10 mouse cellular contexts compared by ENCODE assay signal in genomic region chr16:63104938-63105714, GRCm38 (mm10).
DNase-seq lines count a peak whose midpoint lies in the region; ATAC-seq and TF ChIP-seq lines count a peak whose summit lies in the region.
"Had no signal": no experiment of that assay in that cellular context is flagged by ENCODE, and none has a peak within 500 bp of the region (broad histone marks: within the 10 kb centered on the region; RNA-seq: fewer than 3 reads in every experiment).

No protein-coding gene starts in this region.

- peak overlapping the region; percentile 54; the same call in 1 of the 2 replicates for H3K27ac ChIP-seq in kidney, postnatal 0 days
- peak overlapping the region; percentile 77 for H3K27ac ChIP-seq in embryonic facial prominence, embryonic 15.5 days (replicated peaks)
- H3K27ac ChIP-seq in heart, embryonic 16.5 days (ENCODE audit: low read length) = peak overlapping the region; percentile 63

- DNase-seq in kidney, postnatal 0 days (ENCODE audit: low spot score) = peak; percentile 30
- no peak for DNase-seq in kidney, adult 11 months
- DNase-seq in lung, postnatal 10 days = peak; percentile 78
- no peak for DNase-seq in urinary bladder, postnatal 10 days (ENCODE audit: low spot score)
- no peak for DNase-seq in c-Kit-positive CD71-positive TER-119-positive erythroid progenitor cells, embryonic 14.5 days (ENCODE audit: low spot score)
- DNase-seq in adrenal gland, postnatal 14 days = no peak
- DNase-seq: cerebellum, adult 18-20 months had no signal

- no peaks in the 10 kb centered on the region for H3K36me3 ChIP-seq in kidney, postnatal 0 days (ENCODE audit: insufficient read depth, low read length)
- no peaks in the 10 kb centered on the region for H3K36me3 ChIP-seq in embryonic facial prominence, embryonic 15.5 days
- H3K36me3 ChIP-seq in heart, embryonic 16.5 days (ENCODE audit: control insufficient read depth, insufficient read depth) = no peaks in the 10 kb centered on the region

- H3K4me1 ChIP-seq in kidney, postnatal 0 days (replicated peaks; ENCODE audit: insufficient read depth, low read length) = no peaks in the 10 kb centered on the region
- peaks cover 12% of the 10 kb centered on the region; the same call in 1 of the 2 replicates for H3K4me1 ChIP-seq in embryonic facial prominence, embryonic 15.5 days
- peaks cover 5% of the 10 kb centered on the region; the same call in 1 of the 2 replicates for H3K4me1 ChIP-seq in heart, embryonic 16.5 days (ENCODE audit: control insufficient read depth, insufficient read depth, low read length)

- no peak overlapping the region for H3K4me2 ChIP-seq in kidney, postnatal 0 days (ENCODE audit: low read length)
- H3K4me2 ChIP-seq in embryonic facial prominence, embryonic 15.5 days (replicated peaks) = no peak overlapping the region
- H3K4me2 ChIP-seq in heart, embryonic 16.5 days (ENCODE audit: low read depth, low read length) = 0 out of 2 replicates have a peak overlapping the region, but pooled peaks have one; percentile 15

- no peaks in the 10 kb centered on the region for H3K9me3 ChIP-seq in kidney, postnatal 0 days (replicated peaks; ENCODE audit: low read length)
- H3K9me3 ChIP-seq in embryonic facial prominence, embryonic 15.5 days (replicated peaks) = no peaks in the 10 kb centered on the region
- H3K9me3 ChIP-seq in heart, embryonic 16.5 days (replicated peaks; ENCODE audit: control insufficient read depth, low read length) = no peaks in the 10 kb centered on the region

- H3K27me3 ChIP-seq in kidney, postnatal 0 days (ENCODE audit: insufficient read depth, low read length) = no peaks in the 10 kb centered on the region
- no peaks in the 10 kb centered on the region for H3K27me3 ChIP-seq in embryonic facial prominence, embryonic 15.5 days
- H3K27me3 ChIP-seq in heart, embryonic 16.5 days (ENCODE audit: control insufficient read depth, insufficient read depth, low read length) = no peaks in the 10 kb centered on the region

- no peak overlapping the region for H3K9ac ChIP-seq in kidney, postnatal 0 days (ENCODE audit: low read depth, low read length)
- no peak overlapping the region for H3K9ac ChIP-seq in embryonic facial prominence, embryonic 15.5 days
- no peak overlapping the region for H3K9ac ChIP-seq in heart, embryonic 16.5 days (ENCODE audit: low read length)

- H3K4me3 ChIP-seq in kidney, postnatal 0 days (replicated peaks; ENCODE audit: low read depth, low read length) = no peak overlapping the region
- no peak overlapping the region for H3K4me3 ChIP-seq in embryonic facial prominence, embryonic 15.5 days (replicated peaks)
- H3K4me3 ChIP-seq in heart, embryonic 16.5 days (ENCODE audit: low read length) = no peak overlapping the region

- WGBS in kidney, postnatal 0 days = 58% methylated on average over 11 of the region's 11 CpGs
- WGBS in embryonic facial prominence, embryonic 15.5 days = 45% methylated on average over 11 of the region's 11 CpGs
- 46% methylated on average over 11 of the region's 11 CpGs for WGBS in heart, embryonic 16.5 days

- TF ChIP-seq CTCF in kidney, postnatal 0 days (IDR thresholded peaks at IDR 0.05; ENCODE audit: low read depth) = no peak

- ATAC-seq in kidney, postnatal 0 days (replicated peaks; ENCODE audit: low FRiP score, low read depth) = no peak
- peak; percentile 29; the same call in 1 of the 2 replicates for ATAC-seq in embryonic facial prominence, embryonic 15.5 days (ENCODE audit: insufficient number of reproducible peaks, low FRiP score, low TSS enrichment, low read depth)
- ATAC-seq in heart, embryonic 16.5 days (replicated peaks; ENCODE audit: extremely low read depth, insufficient read depth, low FRiP score) = peak; percentile 49; the same call in 1 of the 2 replicates
- ATAC-seq: CD4-positive, CD25-positive, alpha-beta regulatory T cell, adult 4 months had no signal

Comparison
In these comparisons a context has a peak if more than half of its experiments do, and no peak if none do; other contexts are left out.
1. DNase-seq: peak in kidney, postnatal 0 days (single experiment) and lung, postnatal 10 days (single experiment); none in kidney, adult 11 months (single experiment), urinary bladder, postnatal 10 days (single experiment), c-Kit-positive CD71-positive TER-119-positive erythroid progenitor cells, embryonic 14.5 days (single experiment) and adrenal gland, postnatal 14 days (single experiment).
2. Peak in every context shown above with its lines, with median percentiles within 50 percentile points of each other: H3K27ac ChIP-seq.